Mouse (Mus musculus): ENCODE measurements around the gene Baz2b.
"Not testable (repeated sequence)": the region's sequence is repeated elsewhere in the genome, so short reads cannot be mapped to it uniquely, and the experiment has no call there.

Baz2b gene

GRCm38 (mm10) chr2:60200667-60201066 lies 9.0 kb downstream of the Baz2b start:
- DNase-seq (ENCODE audit: low spot score in 2 of 2): peak; percentile 58 to 83

DNA sequence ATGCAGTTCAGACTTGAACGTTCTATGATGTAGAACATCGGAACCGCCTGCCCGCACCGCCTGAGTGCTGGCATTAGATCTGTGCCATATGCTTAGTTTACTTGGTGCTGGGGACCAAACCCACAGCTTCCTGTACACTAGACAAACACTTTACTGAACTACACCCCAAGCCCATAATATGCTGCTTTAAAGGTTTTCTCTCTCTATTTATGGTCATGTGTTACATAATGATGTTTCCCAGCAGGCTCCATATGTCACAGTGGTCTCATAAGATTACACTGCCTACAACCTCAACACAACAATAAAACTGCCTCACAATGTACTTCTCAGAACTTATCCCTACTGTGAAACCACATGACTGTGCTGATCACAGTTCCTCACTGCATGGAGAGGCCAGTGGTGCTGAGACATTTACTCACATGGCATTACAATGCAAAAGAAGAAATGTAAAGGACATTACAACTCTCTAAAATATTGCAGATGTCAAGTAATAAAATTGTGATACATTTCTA lies 9.5 kb downstream of the Baz2b start:
- DNase-seq (ENCODE audit: low spot score in 2 of 2): no peak

DNA sequence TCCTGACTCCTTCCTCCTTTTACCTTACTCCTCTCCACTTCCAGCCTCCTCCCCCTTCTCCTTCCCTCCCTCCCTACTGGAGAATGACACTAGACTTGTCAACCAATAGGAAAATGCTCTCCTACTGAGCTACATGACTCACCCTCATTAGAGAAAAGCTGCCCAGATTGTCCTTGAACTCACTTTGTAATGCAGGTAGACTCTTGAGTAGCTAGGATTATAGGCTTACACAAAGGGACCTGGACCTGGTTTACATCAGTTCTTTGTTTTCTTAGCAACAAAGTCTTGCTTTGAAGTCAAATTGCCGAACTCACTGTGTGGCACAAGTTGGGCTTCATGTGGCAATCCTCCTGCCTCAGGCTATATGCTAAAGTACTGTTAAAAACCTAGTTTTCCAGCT lies 12.8 kb downstream of the Baz2b start:
- DNase-seq (ENCODE audit: low spot score in 2 of 2): no peak

DNA sequence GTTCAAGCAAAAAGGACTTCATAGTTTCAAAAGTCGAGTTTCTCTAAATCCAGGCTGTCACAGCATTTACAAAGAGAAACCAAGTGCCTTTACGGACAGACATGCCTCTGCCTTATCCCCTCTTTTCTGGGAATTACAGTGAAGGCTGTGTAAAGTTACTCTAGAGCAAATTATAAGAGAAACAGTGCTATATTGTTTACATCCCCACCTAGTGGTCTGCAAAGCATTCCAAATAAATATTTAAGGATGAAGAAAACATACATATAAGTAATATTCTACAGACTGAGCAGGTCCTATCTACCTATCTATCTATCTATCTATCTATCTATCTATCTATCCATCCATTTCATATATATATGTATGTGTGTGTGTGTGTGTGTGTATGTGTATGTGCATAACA lies 27.9 kb downstream of the Baz2b start:
- DNase-seq (ENCODE audit: low spot score in 2 of 2): no peak

- no peak for DNase-seq (ENCODE audit: low spot score in 2 of 2)
These were observed 32.1 kb downstream of the Baz2b start for GRCm38 (mm10) chr2:60177490-60177889.

GRCm38 (mm10) chr2:60176087-60176486 lies 33.6 kb downstream of the Baz2b start:
- no peak for DNase-seq (ENCODE audit: low spot score in 2 of 2)

GRCm38 (mm10) chr2:60175078-60175477 lies 34.6 kb downstream of the Baz2b start:
- no peak for DNase-seq (ENCODE audit: low spot score in 2 of 2)

DNA sequence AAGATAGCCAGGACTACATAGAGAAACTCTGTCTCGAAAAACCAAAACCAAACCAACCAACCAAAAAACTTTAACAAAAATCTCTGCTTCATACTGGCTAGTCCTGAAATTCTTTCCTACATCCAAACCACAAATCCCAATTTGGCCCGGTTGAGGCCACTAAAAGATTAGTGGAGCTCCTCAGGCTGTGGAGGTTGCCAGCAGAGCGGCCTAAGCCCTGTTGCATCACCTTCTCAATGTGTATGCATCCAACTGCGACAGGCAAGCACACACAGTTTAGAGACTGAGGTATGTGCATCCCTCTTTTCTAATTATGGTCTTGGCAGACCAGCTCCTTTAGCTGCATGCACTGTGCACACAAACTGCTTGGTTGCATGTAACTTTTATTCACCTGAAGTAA lies 36.0 kb downstream of the Baz2b start:
- DNase-seq (ENCODE audit: low spot score in 2 of 2): no peak

- DNase-seq (ENCODE audit: low spot score in 2 of 2): no peak
These were observed 36.4 kb downstream of the Baz2b start for GRCm38 (mm10) chr2:60173190-60173589.

- peak in 1 of 2 experiments; percentile 30 for DNase-seq (ENCODE audit: low spot score in 2 of 2)
These were observed 37.1 kb downstream of the Baz2b start for GRCm38 (mm10) chr2:60172531-60172914.

- DNase-seq (ENCODE audit: low spot score in 2 of 2): no peak
These were observed 37.7 kb downstream of the Baz2b start for GRCm38 (mm10) chr2:60171786-60172530.

DNA sequence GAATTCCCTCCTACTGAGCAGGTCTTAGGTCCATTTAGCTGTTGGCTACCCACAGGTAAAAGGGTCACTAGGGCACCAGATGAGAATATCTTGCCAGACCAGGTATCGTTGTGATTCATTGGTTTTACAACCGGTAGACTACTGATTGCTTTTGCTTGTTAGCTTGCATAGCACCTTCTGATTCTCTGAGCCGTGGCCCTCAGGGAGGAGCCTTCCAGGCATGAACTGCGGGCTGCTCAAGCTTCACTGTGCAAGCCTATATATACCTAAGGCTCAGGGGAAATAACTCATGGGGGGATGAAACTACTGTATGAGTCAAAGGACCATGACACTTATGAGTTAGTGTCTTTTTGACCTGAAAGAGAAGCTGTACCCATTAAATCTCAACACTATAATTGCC lies 42.8 kb downstream of the Baz2b start:
- DNase-seq (ENCODE audit: low spot score in 2 of 2): no peak

- DNase-seq (ENCODE audit: low spot score in 2 of 2): no peak
These were observed 44.0 kb downstream of the Baz2b start for GRCm38 (mm10) chr2:60165679-60166078.

DNA sequence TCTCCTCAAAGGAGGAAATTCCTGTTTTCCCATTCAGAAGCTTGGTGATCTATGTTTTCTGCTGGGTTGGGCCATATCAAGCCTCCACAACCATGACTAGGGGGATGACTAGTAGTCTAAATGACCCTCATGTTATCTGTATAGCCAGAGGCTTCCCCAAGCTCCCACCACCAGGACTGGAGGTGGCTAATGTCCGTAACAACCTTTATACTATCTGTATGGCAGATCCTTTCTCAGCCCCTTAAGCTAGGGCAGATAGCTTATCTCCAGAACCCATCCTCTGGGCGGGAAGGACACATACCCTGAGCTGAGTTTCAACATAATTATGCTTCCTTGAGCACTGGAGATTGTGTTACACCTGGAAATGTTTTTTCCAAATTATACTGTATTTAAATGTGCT lies 45.9 kb downstream of the Baz2b start:
- no peak for DNase-seq (ENCODE audit: low spot score in 2 of 2)

- no peak for DNase-seq (ENCODE audit: low spot score in 2 of 2)
These were observed 57.2 kb downstream of the Baz2b start for GRCm38 (mm10) chr2:60152481-60152880.

DNA sequence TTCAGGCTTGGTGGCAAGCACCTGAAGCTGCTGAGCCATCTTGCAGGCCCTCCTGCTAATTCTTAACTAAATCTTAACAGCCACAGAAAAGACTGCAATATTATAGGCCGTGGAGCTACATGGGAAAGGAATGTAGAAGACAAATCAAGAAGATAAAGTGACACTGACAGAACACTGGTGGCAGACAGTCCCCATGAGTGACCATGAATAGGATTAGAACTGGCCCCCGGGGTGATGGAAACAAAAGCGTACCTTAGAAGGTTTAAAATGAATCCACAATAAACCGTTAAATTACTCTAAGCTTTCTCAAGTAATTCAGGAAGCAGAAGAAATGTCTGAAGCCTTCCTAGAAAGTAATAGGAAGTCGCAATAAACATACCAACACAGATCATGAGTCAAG lies 61.0 kb downstream of the Baz2b start:
- DNase-seq (ENCODE audit: low spot score in 2 of 2): no peak

- no peak for DNase-seq (ENCODE audit: low spot score in 2 of 2)
These were observed 62.2 kb downstream of the Baz2b start for GRCm38 (mm10) chr2:60147428-60147827.

- DNase-seq (ENCODE audit: low spot score in 2 of 2): no peak
These were observed 63.9 kb downstream of the Baz2b start for GRCm38 (mm10) chr2:60145742-60146141.

GRCm38 (mm10) chr2:60143383-60143782 lies 66.3 kb downstream of the Baz2b start:
- no peak for DNase-seq (ENCODE audit: low spot score in 2 of 2)

DNA sequence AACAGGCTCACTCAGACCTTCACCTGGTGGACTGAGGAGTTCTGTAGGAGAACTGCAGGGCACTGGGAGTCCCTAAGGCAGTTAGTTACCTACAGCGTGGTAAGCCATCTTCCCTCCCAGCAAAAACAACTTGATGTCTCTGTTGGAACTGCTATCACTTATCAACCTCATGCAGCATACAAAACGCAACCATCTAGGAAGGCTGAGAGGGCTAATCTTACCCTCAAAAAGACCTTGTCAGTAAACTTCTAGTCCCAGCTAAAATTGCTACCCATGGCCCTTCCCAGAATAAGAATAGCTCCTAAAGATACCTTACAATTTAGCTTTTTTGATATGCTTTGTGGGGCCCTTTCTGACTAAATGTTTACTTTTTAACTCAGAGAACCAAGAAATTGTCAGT lies 67.4 kb downstream of the Baz2b start:
- no peak for DNase-seq (ENCODE audit: low spot score in 2 of 2)

DNA sequence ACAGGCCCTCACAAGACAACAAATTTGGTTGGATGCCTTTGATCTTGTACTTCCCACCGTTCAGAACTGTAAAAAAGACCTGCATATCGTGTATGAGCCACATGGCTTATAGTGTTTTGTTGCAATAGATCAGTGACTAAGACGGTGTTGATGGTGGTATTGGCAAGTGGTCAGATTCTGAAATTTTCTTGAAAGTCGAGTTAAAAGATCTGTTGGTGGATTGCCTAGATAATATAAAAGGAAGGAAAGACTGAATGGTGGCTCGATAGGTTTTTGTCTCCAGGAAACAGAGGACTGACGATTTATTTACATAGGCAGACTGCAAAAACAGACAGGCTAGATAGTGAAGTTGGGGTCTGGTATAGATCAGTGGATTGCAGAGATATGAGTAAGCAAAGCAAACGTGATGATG lies 70.9 kb downstream of the Baz2b start:
- DNase-seq (ENCODE audit: low spot score in 2 of 2): no peak

GRCm38 (mm10) chr2:60135796-60136195 lies 73.8 kb downstream of the Baz2b start:
- no peak for DNase-seq (ENCODE audit: low spot score in 2 of 2)

- DNase-seq (ENCODE audit: low spot score in 2 of 2): not testable (repeated sequence)
These were observed 74.7 kb downstream of the Baz2b start for GRCm38 (mm10) chr2:60134958-60135357.

- DNase-seq (ENCODE audit: low spot score in 2 of 2): no peak
These were observed 76.6 kb downstream of the Baz2b start for GRCm38 (mm10) chr2:60133072-60133471.

All from spleen, postnatal 4 days (tissue).